8 mouse cellular contexts compared by ENCODE assay signal in the genomic region with DNA sequence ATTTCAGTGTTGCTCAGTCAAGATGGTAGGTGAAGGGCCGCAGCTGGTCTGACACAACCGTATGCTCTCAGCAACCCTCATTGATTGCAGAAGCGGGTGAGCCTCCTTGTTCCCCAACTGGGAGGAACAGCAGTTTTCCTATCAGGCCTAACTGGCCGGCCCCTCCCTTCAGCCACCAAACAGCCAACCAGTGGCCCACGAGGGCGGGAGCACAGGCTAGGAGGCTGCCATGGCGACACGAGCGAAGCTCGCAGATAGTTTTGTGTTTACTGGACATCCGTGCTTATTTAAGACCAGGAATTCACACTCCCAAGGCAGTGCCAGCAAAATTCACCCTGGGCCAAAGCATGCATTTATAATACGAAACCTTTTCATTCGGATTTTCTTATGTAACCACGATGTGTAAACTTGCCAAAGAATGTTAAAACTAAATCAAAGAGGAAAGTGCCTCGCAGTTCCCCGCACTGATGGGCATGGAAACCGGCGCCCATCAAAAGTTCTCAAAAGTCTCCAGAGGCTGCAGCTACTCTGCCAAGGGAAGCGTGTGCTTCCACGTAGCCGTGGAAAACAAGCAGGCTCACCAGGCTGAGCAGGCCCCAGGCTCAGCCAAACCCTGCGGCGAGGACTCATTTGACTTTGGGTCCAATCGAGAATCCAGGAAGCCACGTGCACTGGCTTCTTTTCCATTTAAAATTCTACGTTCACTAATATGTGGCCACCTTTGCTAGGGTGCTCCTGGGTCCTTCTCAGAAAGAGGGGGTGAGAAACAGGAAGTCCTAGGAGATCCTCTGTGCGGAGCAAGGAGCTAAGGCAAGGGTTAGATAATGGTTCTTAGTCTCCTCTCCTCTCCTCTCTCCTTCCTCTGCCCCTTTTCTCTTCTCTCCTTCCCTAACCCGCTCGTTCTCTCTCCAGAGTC. TPM values are rescaled to one million over a fixed set of nuclear protein-coding genes. Genes with fewer than 3 reads are reported as not detected.
DNase-seq lines count a peak whose midpoint lies in the region; ATAC-seq and TF ChIP-seq lines count a peak whose summit lies in the region.

No protein-coding gene starts in this region.

- H3K27me3 ChIP-seq in embryonic facial prominence, embryonic 13.5 days, result no peaks in the 10 kb centered on the region

- TF ChIP-seq POLR2A in bone marrow, adult 2 months (IDR thresholded peaks at IDR 0.05; ENCODE audit: borderline replicate concordance, control insufficient read depth, low read depth, low read length), result no peak

- WGBS in bone marrow, adult 2 months, result 13% methylated on average over 29 of the region's 29 CpGs
- 7% methylated on average over 29 of the region's 29 CpGs for WGBS in embryonic facial prominence, embryonic 13.5 days

- no peaks in the 10 kb centered on the region for H3K9me3 ChIP-seq in embryonic facial prominence, embryonic 13.5 days

- peak; percentile 73; the same call in 1 of the 2 replicates for ATAC-seq in embryonic facial prominence, embryonic 13.5 days (ENCODE audit: insufficient number of reproducible peaks, insufficient read depth, low FRiP score, low TSS enrichment, low read depth)

- intact Hi-C loops in left cerebral cortex, postnatal 36 days (cut with DNase I), result no loop called here

- TF ChIP-seq CTCF in bone marrow, adult 2 months (IDR thresholded peaks at IDR 0.05; ENCODE audit: control insufficient read depth, insufficient read depth, low read length), result no peak; the same call in 1 of the 2 replicates

- 0 out of 2 replicates have a peak overlapping the region, but pooled peaks have one; percentile 44 for H3K9ac ChIP-seq in embryonic facial prominence, embryonic 13.5 days

- no peaks in the 10 kb centered on the region for H3K36me3 ChIP-seq in embryonic facial prominence, embryonic 13.5 days

- H3K4me2 ChIP-seq in embryonic facial prominence, embryonic 13.5 days, result peak overlapping the region; percentile 66

- no peak overlapping the region; the same call in 1 of the 2 replicates for H3K27ac ChIP-seq in bone marrow, adult 2 months (ENCODE audit: control insufficient read depth, insufficient read depth, low read depth, low read length, poor library complexity)
- H3K27ac ChIP-seq in embryonic facial prominence, embryonic 13.5 days, result peak overlapping the region; percentile 68

- peaks cover 6% of the 10 kb centered on the region; the same call in 1 of the 2 replicates for H3K4me1 ChIP-seq in bone marrow, adult 2 months (ENCODE audit: control insufficient read depth, insufficient read depth, low read length)
- peaks cover 33% of the 10 kb centered on the region for H3K4me1 ChIP-seq in embryonic facial prominence, embryonic 13.5 days

- peak overlapping the region; percentile 47 for H3K4me3 ChIP-seq in bone marrow, adult 2 months (replicated peaks; ENCODE audit: control insufficient read depth, low read depth, low read length)
- H3K4me3 ChIP-seq in embryonic facial prominence, embryonic 13.5 days, result peak overlapping the region; percentile 39

- DNase-seq in heart, adult 11 months, result peak; percentile 99
- peak; percentile 83 for DNase-seq in kidney, adult 11 months
- DNase-seq in left cerebral cortex, postnatal 36 days (ENCODE audit: low spot score in 2 of 2), result peak; percentile 70 to 71
- DNase-seq in mesoderm, embryonic 11.5 days (ENCODE audit: low read depth, low spot score), result peak; percentile 87
- DNase-seq in right cerebral cortex, postnatal 25 days, result peak; percentile 62
- peak; percentile 78 to 80 for DNase-seq in urinary bladder, postnatal 4 days (ENCODE audit: low spot score in 2 of 2)

RNA-seq across cellular contexts. Expression of gene Ifnk, which starts 51.7 kb away (rescaled TPM):
- not detected in 2 replicates for polyA plus RNA-seq in bone marrow, adult 2 months (2011; ENCODE audit: insufficient read depth, insufficient read length, low replicate concordance, missing spikeins)
- polyA plus RNA-seq in embryonic facial prominence, embryonic 13.5 days (2015; fragmentation: Nextera tagmentation; extraction: Ambion mirVana), result 0.35 and 0.69 TPM in 2 replicates
- total RNA-seq in left cerebral cortex, postnatal 36 days (2021), result not detected

RNA-seq across cellular contexts. Expression of gene Mob3b, which starts 57.2 kb away (rescaled TPM):
- 1.0 and 2.2 TPM in 2 replicates for polyA plus RNA-seq in bone marrow, adult 2 months (2011; ENCODE audit: insufficient read depth, insufficient read length, low replicate concordance, missing spikeins)
- 16.9 and 18.5 TPM in 2 replicates for polyA plus RNA-seq in embryonic facial prominence, embryonic 13.5 days (2015; fragmentation: Nextera tagmentation; extraction: Ambion mirVana)
- total RNA-seq in left cerebral cortex, postnatal 36 days (2021), result 1 to 10 TPM; 4.9 to 5.4 TPM
